Mouse (Mus musculus) kidney, postnatal 25 days (tissue): ENCODE results near the gene Gm21936.
"Not testable (repeated sequence)": the region's sequence is repeated elsewhere in the genome, so short reads cannot be mapped to it uniquely, and the experiment has no call there.

Experiments
- DNase-seq, 2 experiments: peaks; one replicate each; pipeline ENCODE4 v3.0.0; 2021; ENCODE audit warnings: mixed read lengths in 2 of 2

Gm21936 gene

GRCm38 (mm10) chr12:87795212-87795611, at the start of gene Gm21936:
Gene Gm21936, plus strand, starts transcription at chr12:87795512.
- DNase-seq, result not testable (repeated sequence)

- not testable (repeated sequence) for DNase-seq
These were observed 19.7 kb upstream of the Gm21936 start, which contains the start of gene Gm21319 for GRCm38 (mm10) chr12:87775655-87776054. Gene Gm21319, minus strand, starts transcription at chr12:87775755.

- DNase-seq, result not testable (repeated sequence)
These were observed 2.7 kb downstream of the Gm21936 start for GRCm38 (mm10) chr12:87797971-87798370.

GRCm38 (mm10) chr12:87816277-87816676, 21.0 kb downstream of the Gm21936 start, which contains the start of gene BB287469:
Gene BB287469, plus strand, starts transcription at chr12:87816577.
- DNase-seq, result not testable (repeated sequence)

GRCm38 (mm10) chr12:87842239-87842638, 46.9 kb downstream of the Gm21936 start, which contains the start of gene Gm2001:
Gene Gm2001, minus strand, starts transcription at chr12:87842339.
- not testable (repeated sequence) for DNase-seq
